Mouse (Mus musculus) megakaryocyte, embryonic 14.5 days (primary cell): ENCODE results near the gene Rps6kb1. TPM values are rescaled to one million over a fixed set of nuclear protein-coding genes. Genes with fewer than 3 reads are reported as not detected.
A peak's percentile ranks its signal among the peaks of the same experiment; 100 is the strongest.

ENCODE experiments used
- H3K27me3 ChIP-seq: replicated peaks from 2 replicates; pipeline ENCODE3; 2012; ENCODE audit warnings: inconsistent platforms
- H3K36me3 ChIP-seq: replicated peaks from 2 replicates; pipeline ENCODE3; 2012; ENCODE audit warnings: low read length, inconsistent platforms, mixed read lengths
- H3K4me1 ChIP-seq: 2 replicates; pipeline ENCODE4 v1.6.1; 2012; ENCODE audit warnings: inconsistent platforms
- H3K4me3 ChIP-seq: replicated peaks from 2 replicates; pipeline ENCODE3; 2012; ENCODE audit warnings: moderate library complexity, mild to moderate bottlenecking, inconsistent platforms
- H3K9me3 ChIP-seq: 2 replicates; pipeline ENCODE4 v1.6.1; 2012; ENCODE audit warnings: inconsistent platforms
- FLI1 ChIP-seq: IDR thresholded peaks from 2 replicates; pipeline ENCODE4 v1.6.1; 2012; ENCODE audit warnings: low read length, inconsistent platforms, mixed read lengths
- GATA1 ChIP-seq: IDR thresholded peaks from 3 replicates; pipeline ENCODE4 v1.6.1; 2012; ENCODE audit warnings: mixed read lengths, low read length, inconsistent platforms, borderline replicate concordance
- polyA plus RNA-seq: library from polyadenylated mRNA; stranded (reverse); fragments of >175 nt; gene quantifications from 2 replicates; pipeline ENCODE4 v1.2.3, GENCODE M21; 2012; ENCODE audit warnings: low replicate concordance; ENCODE audit not compliant: insufficient read depth

Rps6kb1 gene
- polyA plus RNA-seq, 1 experiment = 5.3 TPM

GRCm38 (mm10) chr11:86572623-86573022, 28.0 kb upstream of the Rps6kb1 start:
- no peaks in the 10 kb centered on the region for H3K9me3 ChIP-seq
- H3K36me3 ChIP-seq = peaks cover 9% of the 10 kb centered on the region
- TF ChIP-seq FLI1 = no peak
- TF ChIP-seq GATA1 = no peak
- H3K27me3 ChIP-seq = no peaks in the 10 kb centered on the region
- H3K4me3 ChIP-seq = no peak overlapping the region
- peaks cover 67% of the 10 kb centered on the region for H3K4me1 ChIP-seq

- no peak overlapping the region for H3K4me3 ChIP-seq
- H3K4me1 ChIP-seq = peaks cover 59% of the 10 kb centered on the region
Observed at GRCm38 (mm10) chr11:86571871-86572270, 27.3 kb upstream of the Rps6kb1 start.

GRCm38 (mm10) chr11:86571047-86571855, 26.6 kb upstream of the Rps6kb1 start:
- H3K36me3 ChIP-seq = peaks cover 22% of the 10 kb centered on the region
- no peaks in the 10 kb centered on the region for H3K9me3 ChIP-seq
- peaks cover 53% of the 10 kb centered on the region for H3K4me1 ChIP-seq
- TF ChIP-seq FLI1 (no peak), GATA1 (no peak)
- no peaks in the 10 kb centered on the region for H3K27me3 ChIP-seq
- H3K4me3 ChIP-seq = no peak overlapping the region

More at GRCm38 (mm10) chr11:86571871-86572270, 27.3 kb upstream of the Rps6kb1 start:
- Histone ChIP-seq H3K27me3 (no peaks in the 10 kb centered on the region), H3K36me3 (peaks cover 17% of the 10 kb centered on the region), H3K9me3 (no peaks in the 10 kb centered on the region)
- TF ChIP-seq GATA1 (no peak), FLI1 (no peak)

GRCm38 (mm10) chr11:86570261-86570746, 25.7 kb upstream of the Rps6kb1 start:
- Histone ChIP-seq H3K9me3 (no peaks in the 10 kb centered on the region), H3K36me3 (peaks cover 32% of the 10 kb centered on the region), H3K27me3 (no peaks in the 10 kb centered on the region), H3K4me1 (peaks cover 43% of the 10 kb centered on the region), H3K4me3 (no peak overlapping the region)
- no peak for TF ChIP-seq FLI1
- TF ChIP-seq GATA1 = no peak

DNA sequence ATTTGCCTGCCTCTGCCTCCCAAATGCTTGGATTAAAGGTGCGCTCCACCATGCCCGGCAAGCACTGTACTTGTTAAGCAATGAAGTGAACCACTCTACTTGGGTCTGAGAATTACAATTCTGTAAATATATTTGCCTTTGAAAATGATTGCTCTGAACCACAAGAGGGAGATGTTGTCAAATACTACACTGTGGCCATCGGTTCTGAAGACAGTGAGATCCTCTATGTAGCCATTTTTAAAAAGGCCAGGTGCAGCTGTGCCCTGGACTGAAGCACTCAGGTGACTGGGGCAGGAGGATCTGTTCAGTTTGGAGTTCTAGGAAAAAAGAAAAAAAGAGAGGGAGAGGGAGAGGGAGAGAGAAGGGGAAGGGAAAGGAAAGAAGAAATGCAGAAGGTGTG, 23.8 kb upstream of the Rps6kb1 start:
- Histone ChIP-seq H3K27me3 (no peaks in the 10 kb centered on the region), H3K4me1 (peaks cover 30% of the 10 kb centered on the region), H3K36me3 (peaks cover 40% of the 10 kb centered on the region), H3K9me3 (no peaks in the 10 kb centered on the region), H3K4me3 (no peak overlapping the region)
- TF ChIP-seq GATA1 (no peak), FLI1 (no peak)

DNA sequence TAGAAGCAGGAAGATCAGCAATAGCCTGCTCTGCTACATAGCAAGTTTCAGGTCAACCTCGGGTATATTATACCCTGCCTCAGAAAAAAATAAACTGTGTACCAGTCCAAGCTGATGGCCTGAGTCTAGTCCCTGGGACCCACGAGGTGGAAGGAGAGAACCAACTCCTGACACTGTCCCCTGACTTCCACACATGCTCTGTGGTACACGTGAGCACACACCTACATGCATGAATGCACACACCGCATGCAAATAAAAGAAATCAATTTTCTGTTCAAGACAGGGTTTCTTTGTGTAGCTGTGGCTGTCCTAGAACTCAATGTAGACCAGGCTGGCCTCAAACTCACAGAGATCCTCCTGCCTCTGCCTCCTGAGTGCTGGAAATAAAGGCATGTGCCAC, 13.7 kb upstream of the Rps6kb1 start:
- no peaks in the 10 kb centered on the region for H3K4me1 ChIP-seq
- no peak overlapping the region for H3K4me3 ChIP-seq
- no peak for TF ChIP-seq GATA1
- no peak for TF ChIP-seq FLI1
- H3K36me3 ChIP-seq = peaks cover 98% of the 10 kb centered on the region
- no peaks in the 10 kb centered on the region for H3K27me3 ChIP-seq
- H3K9me3 ChIP-seq = no peaks in the 10 kb centered on the region

DNA sequence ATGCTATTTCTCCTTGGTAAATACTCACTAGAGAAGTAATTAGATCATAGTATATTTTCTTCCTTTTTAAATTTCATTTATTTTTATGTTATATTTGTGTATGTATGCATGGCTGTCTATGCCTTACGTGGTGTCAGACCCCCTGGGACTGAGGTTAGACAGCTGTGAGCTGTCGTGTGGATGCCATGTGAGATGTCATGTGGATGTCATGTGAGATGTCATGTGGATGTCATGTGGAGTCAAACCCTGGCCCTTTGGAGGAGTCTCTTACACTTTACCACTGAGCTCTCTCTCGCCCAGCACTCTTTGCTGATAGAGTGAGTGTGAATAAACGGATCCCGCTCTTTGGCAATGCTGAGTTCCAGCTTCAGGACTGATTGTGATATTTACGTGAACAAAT, 8.9 kb upstream of the Rps6kb1 start:
- TF ChIP-seq FLI1 (no peak), GATA1 (no peak)
- Histone ChIP-seq H3K4me3 (no peak overlapping the region), H3K9me3 (no peaks in the 10 kb centered on the region), H3K27me3 (no peaks in the 10 kb centered on the region), H3K4me1 (peaks cover 3% of the 10 kb centered on the region; the same call in 1 of the 2 replicates), H3K36me3 (peaks cover 90% of the 10 kb centered on the region)

GRCm38 (mm10) chr11:86547412-86547811, 2.8 kb upstream of the Rps6kb1 start:
- no peak overlapping the region for H3K4me3 ChIP-seq
- peaks cover 29% of the 10 kb centered on the region for H3K4me1 ChIP-seq
- TF ChIP-seq FLI1 (no peak), GATA1 (no peak)
- peaks cover 35% of the 10 kb centered on the region for H3K36me3 ChIP-seq
- no peaks in the 10 kb centered on the region for H3K9me3 ChIP-seq
- H3K27me3 ChIP-seq = no peaks in the 10 kb centered on the region

- no peaks in the 10 kb centered on the region for H3K9me3 ChIP-seq
- TF ChIP-seq FLI1 (no peak), GATA1 (no peak)
- no peaks in the 10 kb centered on the region for H3K27me3 ChIP-seq
- H3K36me3 ChIP-seq = peaks cover 24% of the 10 kb centered on the region
- peaks cover 40% of the 10 kb centered on the region for H3K4me1 ChIP-seq
- H3K4me3 ChIP-seq = peak overlapping the region; percentile 98
Observed at GRCm38 (mm10) chr11:86545556-86545955, 951 bp upstream of the Rps6kb1 start.

- H3K36me3 ChIP-seq = peaks cover 15% of the 10 kb centered on the region
- no peak for TF ChIP-seq FLI1
- no peak for TF ChIP-seq GATA1
Observed at GRCm38 (mm10) chr11:86543960-86544638, 506 bp downstream of the Rps6kb1 start.

More at GRCm38 (mm10) chr11:86543960-86544638, 506 bp downstream of the Rps6kb1 start:
- H3K9me3 ChIP-seq = no peaks in the 10 kb centered on the region
- no peaks in the 10 kb centered on the region for H3K27me3 ChIP-seq
- peaks cover 48% of the 10 kb centered on the region for H3K4me1 ChIP-seq
- peak overlapping the region; percentile 98 for H3K4me3 ChIP-seq
